ENCODE assay signal across 9 mouse cellular contexts in the genomic region with DNA sequence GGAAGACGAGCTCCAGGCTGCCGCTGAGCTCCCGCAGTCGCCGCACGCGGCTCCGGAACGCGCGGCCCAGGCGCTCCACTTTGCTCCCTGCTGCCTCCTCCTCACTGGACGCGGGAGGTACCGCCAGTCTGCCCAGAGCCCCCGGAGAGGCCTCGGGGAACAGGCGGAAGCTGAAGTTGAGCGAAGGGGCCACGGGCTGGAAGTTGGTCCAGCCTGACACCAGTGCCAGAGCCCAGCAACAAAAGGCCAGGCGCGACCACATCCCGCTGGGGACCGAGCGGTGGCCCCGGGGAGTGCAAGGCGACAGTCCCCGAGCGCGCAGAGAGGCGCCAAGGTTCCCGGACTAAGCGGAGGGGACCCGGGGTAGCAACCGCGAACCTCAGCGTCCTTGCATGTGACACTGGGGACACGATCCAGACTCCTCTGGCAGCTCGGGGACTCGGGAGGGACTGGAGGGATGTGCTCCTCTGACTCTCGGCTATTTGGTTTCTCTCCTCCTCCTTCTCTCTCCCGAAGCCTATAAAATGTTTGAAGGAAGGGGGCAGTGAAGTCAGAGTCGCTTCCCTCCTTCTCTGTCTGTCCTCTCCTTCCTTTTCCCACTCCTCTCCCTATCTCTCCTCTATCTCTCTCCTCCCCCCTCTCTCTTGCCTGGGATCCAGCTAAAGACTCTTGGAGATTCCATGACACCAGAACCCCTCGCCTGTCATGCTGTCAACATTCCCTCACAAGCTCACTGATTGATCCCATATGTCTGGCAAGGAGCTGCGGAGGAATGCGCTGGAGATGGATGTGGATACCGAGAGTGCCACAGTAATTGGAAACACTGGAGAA. TPM values are rescaled to one million over a fixed set of nuclear protein-coding genes. Genes with fewer than 3 reads are reported as not detected.
DNase-seq lines count a peak whose midpoint lies in the region; ATAC-seq and TF ChIP-seq lines count a peak whose summit lies in the region.
"Had no signal": no experiment of that assay in that cellular context is flagged by ENCODE, and none has a peak within 500 bp of the region (broad histone marks: within the 10 kb centered on the region; RNA-seq: fewer than 3 reads in every experiment).

A gene (minus strand): TSS at position 745 of the 831 bp plus-strand sequence.

- no peaks in the 10 kb centered on the region for H3K9me3 ChIP-seq in hindbrain, embryonic 15.5 days
- no peaks in the 10 kb centered on the region for H3K9me3 ChIP-seq in liver, embryonic 11.5 days (ENCODE audit: control insufficient read depth, low read length)

- peak within 1 kb of the TSS; percentile 17 for H3ac ChIP-seq in myocyte (ENCODE audit: control insufficient read depth, insufficient read length)

- DNase-seq in left cerebral cortex, postnatal 36 days (ENCODE audit: low spot score in 2 of 2) = peak; percentile 5 to 21
- no peak for DNase-seq in left cerebral cortex, adult 8-10 months (ENCODE audit: low spot score in 2 of 2)
- peak; percentile 72 for DNase-seq in cerebellum, adult 9-10 months
- peak; percentile 62 for DNase-seq in gastrocnemius, adult 2 months
- peak; percentile 53 for DNase-seq in liver, embryonic 11.5 days (ENCODE audit: low spot score)

- TF ChIP-seq CTCF in gastrocnemius, adult 2 months (IDR thresholded peaks at IDR 0.05) = no peak

- peak within 1 kb of the TSS; percentile 39 for H3K9ac ChIP-seq in hindbrain, embryonic 15.5 days
- 0 out of 2 replicates have a peak within 1 kb of the TSS, but pooled peaks have one; percentile 17 for H3K9ac ChIP-seq in liver, embryonic 11.5 days (ENCODE audit: low read depth, low read length)

- peak; percentile 84 for ATAC-seq in hindbrain, embryonic 15.5 days (ENCODE audit: low FRiP score, low read depth)
- no peak for ATAC-seq in liver, embryonic 11.5 days (replicated peaks; ENCODE audit: low FRiP score)
- ATAC-seq in erythroid progenitor cell, adult 5-6 weeks (replicated peaks; ENCODE audit: low FRiP score, poor library complexity, severe bottlenecking) = no peak

- H3K4me3 ChIP-seq in gastrocnemius, adult 2 months = peak within 1 kb of the TSS; percentile 78
- H3K4me3 ChIP-seq in hindbrain, embryonic 15.5 days = peak within 1 kb of the TSS; percentile 57
- H3K4me3 ChIP-seq in liver, embryonic 11.5 days (ENCODE audit: low read depth, low read length) = peak within 1 kb of the TSS; percentile 49
- H3K4me3 ChIP-seq in myocyte = peak within 1 kb of the TSS; percentile 28

- H3K27me3 ChIP-seq in hindbrain, embryonic 15.5 days = peaks cover 25% of the 10 kb centered on the region
- H3K27me3 ChIP-seq in liver, embryonic 11.5 days (replicated peaks; ENCODE audit: control insufficient read depth, insufficient read depth, low read length) = peaks cover 24% of the 10 kb centered on the region
- H3K27me3 ChIP-seq in myocyte (ENCODE audit: control insufficient read depth, insufficient read depth, insufficient read length) = no peaks in the 10 kb centered on the region

- no peaks in the 10 kb centered on the region for H3K79me2 ChIP-seq in myocyte (ENCODE audit: control insufficient read depth, insufficient read depth)

- H3K4me2 ChIP-seq in hindbrain, embryonic 15.5 days = peak within 1 kb of the TSS; percentile 99
- peak within 1 kb of the TSS; percentile 74 for H3K4me2 ChIP-seq in liver, embryonic 11.5 days
- H3K4me2 ChIP-seq in myocyte (ENCODE audit: low read depth) = peak within 1 kb of the TSS; percentile 72

- peak within 1 kb of the TSS; percentile 86 for H3K27ac ChIP-seq in gastrocnemius, adult 2 months
- H3K27ac ChIP-seq in hindbrain, embryonic 15.5 days (replicated peaks) = no peak within 1 kb of the TSS
- no peak within 1 kb of the TSS for H3K27ac ChIP-seq in liver, embryonic 11.5 days (ENCODE audit: low read depth, low read length)

- no peak for TF ChIP-seq POLR2A in myocyte (IDR thresholded peaks at IDR 0.05; ENCODE audit: insufficient read length, low read depth)

- under 1% methylated on average over 46 of the region's 47 CpGs for WGBS in hindbrain, embryonic 15.5 days
- 1% methylated on average over 47 of the region's 47 CpGs for WGBS in liver, embryonic 11.5 days

- H3K4me1 ChIP-seq in hindbrain, embryonic 15.5 days (replicated peaks) = peaks cover 16% of the 10 kb centered on the region
- H3K4me1 ChIP-seq in liver, embryonic 11.5 days (replicated peaks; ENCODE audit: control insufficient read depth, insufficient read depth, low read length) = no peaks in the 10 kb centered on the region

- H3K36me3 ChIP-seq in hindbrain, embryonic 15.5 days = no peaks in the 10 kb centered on the region
- no peaks in the 10 kb centered on the region for H3K36me3 ChIP-seq in liver, embryonic 11.5 days (ENCODE audit: control insufficient read depth, insufficient read depth, low read length)
- no peaks in the 10 kb centered on the region for H3K36me3 ChIP-seq in myocyte (ENCODE audit: control insufficient read depth, insufficient read depth)

- intact Hi-C loops in left cerebral cortex, postnatal 36 days (cut with DNase I) = no loop called here
- intact Hi-C loops in gastrocnemius, adult 2 months (cut with DNase I) = no loop called here

TF ChIP-seq in myocyte, 11 proteins besides CTCF, POLR2A, EP300 and RAD21:
- TF ChIP-seq CEBPB (IDR thresholded peaks at IDR 0.05; ENCODE audit: insufficient read depth, poor library complexity, severe bottlenecking) (no peak), USF1 (IDR thresholded peaks at IDR 0.05; ENCODE audit: low read depth) (no peak), MYOG (IDR thresholded peaks at IDR 0.05; ENCODE audit: control insufficient read depth in 1 of 3, insufficient read depth in 1 of 3, insufficient read length in 2 of 3, low read depth in 2 of 3) (no peak), MAX (IDR thresholded peaks at IDR 0.05; ENCODE audit: low read depth) (no peak), TCF3 (IDR thresholded peaks at IDR 0.05; ENCODE audit: insufficient read length, low read depth) (no peak), POLR2AphosphoS2 (IDR thresholded peaks at IDR 0.05; ENCODE audit: insufficient read length, low read depth) (no peak)

RNA-seq across cellular contexts. Expression of the gene that starts here (rescaled TPM):
- total RNA-seq in left cerebral cortex, postnatal 36 days (2021) = 1 to 10 TPM in 1 of 2 experiments, under 1 TPM in 1; 0.64 to 1.2 TPM
- 1 to 10 TPM in 1 of 4 experiments, under 1 TPM in 3; 0.82 to 1.6 (median 1.00) TPM for total RNA-seq in left cerebral cortex, adult 8-10 months (2022)
- total RNA-seq in gastrocnemius, adult 2 months (2021) = 1 to 10 TPM; 5.1 to 7.5 TPM
- 1.2 and 1.3 TPM in 2 replicates for polyA plus RNA-seq in hindbrain, embryonic 15.5 days (2015; fragmentation: Nextera tagmentation; extraction: Ambion mirVana)
- polyA plus RNA-seq in liver, embryonic 11.5 days (2014; fragmentation: Nextera tagmentation; extraction: Ambion mirVana) = 1.3 and 1.6 TPM in 2 replicates
- 0.08 TPM for polyA plus RNA-seq in myocyte (2012; fragmentation: generic; extraction: Trizol)
- not detected in 2 replicates for total RNA-seq in erythroid progenitor cell, adult 5-6 weeks (2015; ENCODE audit: low replicate concordance)
- total RNA-seq in erythroid progenitor cell, adult 5-6 weeks (2017; ENCODE audit: low replicate concordance) = 0.26 and 0.30 TPM in 2 replicates
- total RNA-seq: neutrophil, adult 5-6 weeks had no signal

Comparison
In these comparisons a context has a peak if more than half of its experiments do, and no peak if none do; other contexts are left out.
1. DNase-seq: peak in left cerebral cortex, postnatal 36 days (2 of 2), cerebellum, adult 9-10 months (single experiment), gastrocnemius, adult 2 months (single experiment) and liver, embryonic 11.5 days (single experiment); none in left cerebral cortex, adult 8-10 months (0 of 2).
2. H3K4me3 ChIP-seq: peak in every context shown above with its lines; median percentile 78 in gastrocnemius, adult 2 months; 57 in hindbrain, embryonic 15.5 days; 49 in liver, embryonic 11.5 days; 28 in myocyte.
3. Peak in every context shown above with its lines, with median percentiles within 50 percentile points of each other: H3K4me2 ChIP-seq.